Mouse (Mus musculus) kidney, embryonic 15.5 days (tissue): ENCODE measurements around the gene Ralgapa2. TPM values are rescaled to one million over a fixed set of nuclear protein-coding genes. Genes with fewer than 3 reads are reported as not detected.

Experiments
- ATAC-seq: fragments of 200-750 bp; cut with Nextera tagmentation; replicated peaks from 2 replicates; pipeline ENCODE4 v1.8.0; 2017; ENCODE audit warnings: moderate TSS enrichment; ENCODE audit not compliant: low FRiP score
- H3K27ac ChIP-seq: fragments of 300-500 bp; sonication (generic); 2 replicates; pipeline ENCODE4 v1.5.1; 2015; ENCODE audit warnings: mild to moderate bottlenecking, inconsistent platforms
- H3K27me3 ChIP-seq: fragments of 300-500 bp; sonication (generic); 2 replicates; pipeline ENCODE4 v1.6.1; 2015; ENCODE audit warnings: inconsistent platforms
- H3K36me3 ChIP-seq: fragments of 300-500 bp; sonication (generic); 2 replicates; pipeline ENCODE4 v1.6.1; 2015; ENCODE audit warnings: inconsistent platforms
- H3K4me1 ChIP-seq: fragments of 300-500 bp; sonication (generic); 2 replicates; pipeline ENCODE4 v1.6.1; 2015; ENCODE audit warnings: inconsistent platforms
- H3K4me2 ChIP-seq: fragments of 300-500 bp; sonication (generic); 2 replicates; pipeline ENCODE4 v1.6.1; 2015; ENCODE audit warnings: moderate library complexity, mild to moderate bottlenecking, inconsistent platforms
- H3K4me3 ChIP-seq: fragments of 300-500 bp; sonication (generic); replicated peaks from 2 replicates; pipeline ENCODE4 v1.5.1; 2015; ENCODE audit warnings: mild to moderate bottlenecking, inconsistent platforms
- H3K9ac ChIP-seq: fragments of 300-500 bp; sonication (generic); 2 replicates; pipeline ENCODE4 v1.6.1; 2015; ENCODE audit warnings: mild to moderate bottlenecking, inconsistent platforms
- H3K9me3 ChIP-seq: fragments of 300-500 bp; sonication (generic); replicated peaks from 2 replicates; pipeline ENCODE4 v1.6.1; 2016; ENCODE audit warnings: inconsistent platforms
- WGBS: fragments of 180-500 bp; shearing (Covaris S2); methylation state at CpG from one replicate; pipeline ENCODE4 v1.1.7; 2015; ENCODE audit warnings: mixed read lengths; 5-methylcytosine and 5-hydroxymethylcytosine counted together
- polyA plus RNA-seq: library from polyadenylated mRNA; unstranded; fragments of >200 nt; fragmentation: Nextera tagmentation; extraction: Ambion mirVana; gene quantifications from 2 replicates; pipeline ENCODE4 v1.2.1, GENCODE M21; 2015

Gene Ralgapa2
- polyA plus RNA-seq, 1 experiment from 2014 or later, result 6.7 TPM

DNA sequence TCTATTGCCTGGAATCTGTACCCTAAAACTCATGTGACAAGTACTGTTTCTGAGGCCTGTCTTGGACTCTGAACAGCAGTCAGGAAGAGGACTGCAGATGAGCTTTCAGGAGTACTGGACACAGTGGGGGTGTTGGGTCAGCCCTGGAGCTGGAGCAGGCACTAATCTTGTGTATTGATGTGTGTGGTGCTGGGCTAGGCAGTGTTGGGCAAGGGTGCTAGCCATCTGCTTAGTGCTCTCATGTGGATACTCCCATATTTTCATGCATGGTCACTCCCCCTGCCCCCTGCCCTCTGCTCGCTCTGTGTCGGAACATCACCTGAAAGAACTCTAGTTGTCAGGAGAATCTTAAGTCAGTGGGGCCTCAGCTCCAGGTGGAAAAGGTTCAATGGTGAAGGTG, 268.1 kb downstream of the Ralgapa2 start:
- Histone ChIP-seq H3K9ac (no peak overlapping the region), H3K36me3 (no peaks in the 10 kb centered on the region), H3K27ac (no peak overlapping the region), H3K4me3 (no peak overlapping the region), H3K27me3 (no peaks in the 10 kb centered on the region), H3K4me2 (no peak overlapping the region), H3K4me1 (0 out of 2 replicates have a peak, but pooled peaks cover 6% of the 10 kb centered on the region), H3K9me3 (no peaks in the 10 kb centered on the region)
- no peak for ATAC-seq
- WGBS, result 82% methylated on average over 2 of the region's 2 CpGs

DNA sequence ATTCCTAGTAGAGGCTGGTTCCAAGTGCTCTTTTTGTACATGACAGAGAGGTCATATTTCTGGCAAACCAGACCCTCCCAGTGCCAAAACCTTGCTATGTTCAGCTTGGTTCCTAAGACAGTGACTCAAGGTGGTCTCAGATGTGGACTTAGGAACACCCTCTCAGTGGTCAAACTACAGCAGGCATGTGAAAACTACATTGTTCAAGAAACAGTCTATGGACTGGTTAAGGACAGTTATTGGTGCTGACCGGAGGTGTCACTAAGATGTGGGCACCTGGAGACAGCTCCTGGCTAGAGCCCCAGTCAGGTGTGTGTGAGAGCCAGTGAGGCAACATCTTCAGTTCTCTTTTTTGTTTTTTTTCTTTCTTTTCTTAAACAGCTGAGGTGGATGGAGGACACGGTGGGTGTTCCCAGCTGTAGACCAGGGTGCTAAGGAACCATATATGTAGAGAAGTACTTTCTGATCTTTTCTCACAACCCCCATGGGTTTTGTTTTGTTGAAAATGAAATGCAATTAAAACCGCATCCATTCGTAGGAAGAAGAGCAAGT, 272.9 kb downstream of the Ralgapa2 start:
- no peak overlapping the region for H3K9ac ChIP-seq
- no peaks in the 10 kb centered on the region for H3K36me3 ChIP-seq
- no peaks in the 10 kb centered on the region for H3K4me1 ChIP-seq
- H3K27me3 ChIP-seq, result no peaks in the 10 kb centered on the region
- no peak overlapping the region for H3K4me3 ChIP-seq
- no peaks in the 10 kb centered on the region for H3K9me3 ChIP-seq
- WGBS, result 91% methylated on average over 4 of the region's 4 CpGs
- no peak overlapping the region for H3K27ac ChIP-seq
- no peak overlapping the region for H3K4me2 ChIP-seq
- ATAC-seq, result no peak

DNA sequence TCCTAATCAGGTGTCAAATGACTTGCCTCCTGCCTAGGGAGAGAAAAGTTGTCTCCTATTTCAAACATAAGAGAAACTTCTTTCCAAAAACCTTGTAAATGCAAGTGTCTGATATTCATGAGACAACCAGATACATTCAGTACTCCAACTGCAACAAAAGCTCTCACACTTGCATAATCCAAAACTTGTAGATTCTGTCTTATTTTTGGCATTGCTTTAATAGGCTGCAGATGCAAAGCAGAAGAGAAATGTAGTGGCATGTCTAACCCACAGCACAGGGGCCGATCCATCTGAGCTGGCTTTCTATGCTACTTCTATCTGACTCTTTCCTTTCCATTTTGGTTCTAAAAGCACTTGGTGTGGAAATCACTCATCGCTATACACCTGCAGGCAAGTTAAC, 280.7 kb downstream of the Ralgapa2 start:
- no peak overlapping the region for H3K4me2 ChIP-seq
- WGBS, result 92% methylated on average over 2 of the region's 2 CpGs
- no peak for ATAC-seq
- peaks cover 27% of the 10 kb centered on the region for H3K27me3 ChIP-seq
- H3K36me3 ChIP-seq, result no peaks in the 10 kb centered on the region
- H3K4me3 ChIP-seq, result no peak overlapping the region
- no peak overlapping the region for H3K9ac ChIP-seq
- no peaks in the 10 kb centered on the region for H3K4me1 ChIP-seq
- no peaks in the 10 kb centered on the region for H3K9me3 ChIP-seq
- no peak overlapping the region for H3K27ac ChIP-seq

DNA sequence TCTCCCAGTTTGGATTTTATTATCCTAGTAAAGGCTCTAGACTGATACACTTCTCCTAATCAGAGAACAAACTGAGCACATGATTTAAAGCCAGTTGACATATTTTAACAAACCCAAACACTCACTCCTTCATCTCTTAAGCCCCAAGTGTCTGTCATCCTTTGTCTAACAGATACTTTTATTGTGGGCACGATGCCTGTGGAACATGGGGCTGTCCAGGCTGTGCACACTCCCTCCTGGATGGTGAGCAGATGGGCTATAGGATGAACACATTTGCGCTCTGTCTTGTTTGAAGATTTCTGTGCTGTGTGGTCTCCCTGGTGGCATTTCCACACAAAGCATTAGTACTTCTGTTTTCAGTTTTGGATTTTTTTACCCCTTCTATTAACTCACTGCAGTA, 283.7 kb downstream of the Ralgapa2 start:
- no peak overlapping the region for H3K4me2 ChIP-seq
- ATAC-seq, result no peak
- peaks cover 3% of the 10 kb centered on the region for H3K4me1 ChIP-seq
- no peak overlapping the region for H3K4me3 ChIP-seq
- H3K27ac ChIP-seq, result no peak overlapping the region
- WGBS, result 77% methylated on average over 2 of the region's 2 CpGs
- H3K36me3 ChIP-seq, result no peaks in the 10 kb centered on the region
- no peaks in the 10 kb centered on the region for H3K9me3 ChIP-seq
- no peak overlapping the region for H3K9ac ChIP-seq
- peaks cover 58% of the 10 kb centered on the region for H3K27me3 ChIP-seq

DNA sequence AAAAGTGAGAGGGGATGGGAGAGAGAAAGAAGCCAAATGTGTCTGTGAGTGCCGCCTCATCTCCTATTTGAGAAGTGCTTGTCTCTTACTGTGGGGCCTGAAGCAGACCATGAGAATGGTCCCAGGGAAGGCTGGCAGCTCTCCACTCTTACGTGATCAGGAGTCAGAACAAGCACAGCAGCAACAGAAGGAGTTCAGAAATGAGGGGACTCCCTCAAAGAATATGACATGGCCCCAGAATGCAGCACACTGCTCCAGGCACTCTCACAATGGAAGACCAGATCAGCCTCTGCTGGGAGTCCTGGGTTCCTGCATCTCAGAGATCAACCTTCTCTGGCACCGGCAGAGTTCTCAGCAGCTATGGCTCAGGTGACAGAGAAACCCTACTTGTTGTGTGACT, 284.5 kb downstream of the Ralgapa2 start:
- Histone ChIP-seq H3K9ac (no peak overlapping the region), H3K4me2 (no peak overlapping the region), H3K27ac (no peak overlapping the region), H3K4me1 (peaks cover 10% of the 10 kb centered on the region), H3K36me3 (no peaks in the 10 kb centered on the region), H3K27me3 (peaks cover 66% of the 10 kb centered on the region), H3K4me3 (no peak overlapping the region), H3K9me3 (no peaks in the 10 kb centered on the region)
- WGBS, result 52% methylated on average over 3 of the region's 3 CpGs
- no peak for ATAC-seq

DNA sequence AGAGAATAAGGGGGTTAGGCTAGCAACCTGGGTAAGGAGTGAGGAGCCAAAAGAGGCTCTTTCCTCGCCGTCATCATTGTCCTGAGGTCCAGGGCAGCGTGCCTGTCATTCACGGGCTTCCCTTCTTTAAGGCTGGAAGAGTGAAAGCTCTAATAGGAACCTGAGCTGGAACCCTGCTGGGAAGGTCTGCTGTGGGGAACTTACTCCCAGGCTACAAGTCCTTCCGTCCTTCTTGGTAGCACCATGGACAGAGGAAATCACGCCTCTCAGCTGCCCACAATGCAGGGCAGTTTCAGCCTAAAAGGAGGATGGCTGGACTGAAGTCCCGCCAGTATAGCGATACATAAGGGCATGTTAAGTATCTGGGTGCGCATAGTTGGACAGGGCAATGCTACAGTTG, 285.7 kb downstream of the Ralgapa2 start:
- Histone ChIP-seq H3K36me3 (no peaks in the 10 kb centered on the region), H3K9me3 (no peaks in the 10 kb centered on the region), H3K4me1 (peaks cover 22% of the 10 kb centered on the region), H3K4me2 (no peak overlapping the region), H3K27me3 (peaks cover 77% of the 10 kb centered on the region), H3K9ac (no peak overlapping the region), H3K27ac (no peak overlapping the region), H3K4me3 (no peak overlapping the region)
- WGBS, result 5% methylated on average over 9 of the region's 9 CpGs
- peak; percentile 64; the same call in 1 of the 2 replicates for ATAC-seq

DNA sequence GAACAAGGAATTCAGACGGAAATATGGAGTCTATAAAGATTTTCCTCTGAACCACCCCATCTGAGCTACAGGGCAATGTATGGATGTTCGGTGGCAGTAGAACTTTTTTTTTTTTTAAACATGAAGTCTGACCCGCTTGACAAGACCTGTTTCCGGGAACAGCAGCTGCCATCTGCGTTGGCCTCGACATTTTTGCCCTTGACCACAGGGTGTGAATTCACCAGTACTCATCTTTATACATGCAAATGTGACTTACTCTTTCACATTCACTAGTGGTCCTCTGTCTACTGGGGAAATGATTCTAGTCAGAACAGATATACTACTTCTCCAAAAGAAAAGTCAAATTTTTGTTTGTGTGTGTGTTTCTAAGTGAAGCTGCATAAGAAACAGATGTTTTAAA, 286.3 kb downstream of the Ralgapa2 start:
- no peak for ATAC-seq
- Histone ChIP-seq H3K27me3 (peaks cover 84% of the 10 kb centered on the region), H3K9ac (no peak overlapping the region), H3K27ac (no peak overlapping the region), H3K9me3 (no peaks in the 10 kb centered on the region), H3K4me2 (no peak overlapping the region), H3K36me3 (no peaks in the 10 kb centered on the region), H3K4me3 (no peak overlapping the region), H3K4me1 (peaks cover 29% of the 10 kb centered on the region)
- WGBS, result 12% methylated on average over 6 of the region's 6 CpGs

DNA sequence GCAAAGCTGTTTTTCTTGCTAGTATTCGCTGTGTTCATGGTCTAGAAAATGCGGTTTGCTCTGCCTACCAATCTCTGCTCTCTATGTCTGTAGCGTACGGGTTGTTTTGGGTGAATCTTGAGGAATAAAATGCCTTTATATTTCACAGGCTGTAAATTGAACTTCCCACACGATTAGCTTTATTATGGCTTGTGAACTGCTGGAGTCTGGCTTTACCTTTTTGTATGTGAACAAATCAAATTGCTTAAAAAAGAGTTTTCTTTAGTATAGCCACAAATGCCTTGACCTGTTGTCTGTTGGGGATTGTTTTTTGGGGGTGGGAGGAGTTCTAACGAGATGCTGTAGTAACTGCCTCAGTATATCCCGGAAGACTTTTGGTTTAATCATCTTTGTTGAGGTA, 288.0 kb downstream of the Ralgapa2 start:
- no peak for ATAC-seq
- H3K9ac ChIP-seq, result no peak overlapping the region
- H3K4me3 ChIP-seq, result no peak overlapping the region
- no peak overlapping the region for H3K27ac ChIP-seq
- H3K4me1 ChIP-seq, result peaks cover 35% of the 10 kb centered on the region
- 9% methylated on average over 7 of the region's 7 CpGs for WGBS
- H3K36me3 ChIP-seq, result no peaks in the 10 kb centered on the region
- H3K9me3 ChIP-seq, result no peaks in the 10 kb centered on the region
- H3K27me3 ChIP-seq, result peaks cover 98% of the 10 kb centered on the region
- no peak overlapping the region for H3K4me2 ChIP-seq

DNA sequence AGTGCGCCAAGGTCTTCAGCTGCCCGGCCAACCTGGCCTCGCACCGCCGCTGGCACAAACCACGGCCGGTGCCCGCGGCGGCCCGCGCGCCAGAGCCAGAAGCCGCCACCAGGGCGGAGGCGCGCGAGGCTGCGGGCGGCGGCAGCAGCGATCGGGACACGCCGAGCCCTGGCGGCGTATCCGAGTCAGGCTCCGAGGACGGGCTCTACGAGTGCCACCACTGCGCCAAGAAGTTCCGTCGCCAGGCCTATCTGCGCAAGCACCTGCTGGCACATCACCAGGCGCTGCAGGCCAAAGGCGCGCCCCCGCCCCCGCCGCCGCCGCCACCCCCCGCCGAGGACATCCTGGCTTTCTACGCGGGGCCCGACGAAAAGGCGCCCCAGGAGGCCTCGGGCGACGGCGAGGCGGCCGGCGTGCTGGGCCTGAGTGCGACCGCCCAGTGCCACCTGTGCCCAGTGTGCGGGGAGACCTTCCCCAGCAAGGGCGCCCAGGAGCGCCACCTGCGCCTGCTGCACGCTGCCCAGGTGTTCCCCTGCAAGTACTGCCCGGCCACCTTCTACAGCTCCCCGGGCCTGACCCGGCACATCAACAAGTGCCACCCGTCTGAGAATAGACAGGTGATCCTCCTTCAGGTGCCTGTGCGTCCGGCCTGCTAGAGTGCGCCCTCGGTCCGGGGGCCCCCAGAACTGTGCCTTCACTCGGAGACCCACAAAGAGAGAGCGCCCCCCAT, 288.8 kb downstream of the Ralgapa2 start:
- Histone ChIP-seq H3K27ac (no peak overlapping the region), H3K9ac (no peak overlapping the region), H3K9me3 (no peaks in the 10 kb centered on the region), H3K4me2 (peak overlapping the region; percentile 98), H3K27me3 (peaks cover 98% of the 10 kb centered on the region), H3K36me3 (no peaks in the 10 kb centered on the region), H3K4me3 (peak overlapping the region; percentile 55), H3K4me1 (peaks cover 41% of the 10 kb centered on the region)
- ATAC-seq, result 0 out of 2 replicates have a peak, but pooled peaks have one; percentile 9
- WGBS, result 1% methylated on average over 70 of the region's 75 CpGs

DNA sequence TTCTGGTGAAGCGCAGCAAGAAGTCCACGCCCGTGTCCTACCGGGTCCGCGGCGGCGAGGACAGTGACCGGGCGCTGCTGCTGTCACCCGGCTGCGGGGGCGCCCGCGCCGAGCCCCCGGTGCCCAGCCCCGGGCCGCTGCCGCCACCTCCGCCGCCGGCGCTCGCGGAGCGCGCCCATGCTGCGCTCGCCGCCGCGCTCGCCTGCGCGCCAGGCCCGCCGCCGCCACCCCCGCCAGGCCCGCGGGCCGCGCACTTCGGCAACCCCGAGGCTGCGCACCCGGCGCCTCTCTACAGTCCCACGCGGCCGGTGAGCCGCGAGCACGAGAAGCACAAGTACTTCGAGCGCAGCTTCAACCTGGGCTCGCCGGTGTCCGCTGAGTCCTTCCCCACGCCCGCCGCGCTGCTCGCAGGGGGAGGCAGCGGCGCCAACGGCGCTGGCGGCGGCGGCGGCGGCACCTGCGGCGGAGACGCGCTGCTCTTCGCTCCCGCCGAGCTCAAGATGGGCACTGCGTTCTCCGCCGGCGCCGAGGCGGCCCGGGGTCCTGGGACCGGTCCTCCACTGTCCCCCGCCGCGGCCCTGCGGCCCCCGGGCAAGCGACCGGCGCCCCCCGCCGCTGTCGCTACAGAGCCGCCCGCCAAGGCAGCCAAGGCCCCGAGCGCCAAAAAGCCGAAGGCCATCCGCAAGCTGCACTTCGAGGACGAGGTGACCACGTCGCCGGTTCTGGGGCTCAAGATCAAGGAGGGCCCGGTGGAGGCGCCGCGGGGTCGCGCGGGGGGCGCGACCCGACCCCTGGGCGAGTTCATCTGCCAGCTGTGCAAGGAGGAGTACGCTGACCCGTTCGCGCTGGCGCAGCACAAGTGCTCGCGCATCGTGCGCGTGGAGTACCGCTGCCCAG, 289.6 kb downstream of the Ralgapa2 start:
- H3K27me3 ChIP-seq, result peaks cover 98% of the 10 kb centered on the region
- H3K9me3 ChIP-seq, result no peaks in the 10 kb centered on the region
- H3K27ac ChIP-seq, result no peak overlapping the region
- H3K4me3 ChIP-seq, result peak overlapping the region; percentile 55
- peak; percentile 13; the same call in 1 of the 2 replicates for ATAC-seq
- under 1% methylated on average over 119 of the region's 133 CpGs for WGBS
- H3K4me2 ChIP-seq, result peak overlapping the region; percentile 98
- H3K9ac ChIP-seq, result peak overlapping the region; percentile 31; the same call in 1 of the 2 replicates
- H3K36me3 ChIP-seq, result no peaks in the 10 kb centered on the region
- peaks cover 49% of the 10 kb centered on the region for H3K4me1 ChIP-seq

DNA sequence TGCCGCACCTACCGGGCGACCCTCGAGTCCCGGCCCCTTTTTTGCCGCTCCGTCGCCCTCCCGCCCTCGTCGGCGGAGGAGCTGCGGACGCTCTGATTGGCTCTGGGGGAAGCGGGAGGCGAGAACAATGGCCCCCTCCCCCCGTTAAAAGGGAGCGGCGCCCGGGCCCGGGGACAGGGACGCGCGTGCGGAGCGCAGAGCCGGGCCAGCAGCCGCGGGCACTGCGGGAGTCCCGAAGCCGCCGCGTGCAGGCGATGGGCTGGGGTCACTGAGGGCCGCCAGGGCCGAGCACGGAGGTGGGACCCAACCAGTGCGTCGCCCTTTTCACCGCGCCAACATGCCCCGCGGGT, 290.2 kb downstream of the Ralgapa2 start:
- Histone ChIP-seq H3K27ac (no peak overlapping the region), H3K4me1 (peaks cover 54% of the 10 kb centered on the region), H3K4me2 (peak overlapping the region; percentile 98), H3K4me3 (peak overlapping the region; percentile 55), H3K9me3 (no peaks in the 10 kb centered on the region), H3K9ac (no peak overlapping the region), H3K27me3 (peaks cover 96% of the 10 kb centered on the region), H3K36me3 (no peaks in the 10 kb centered on the region)
- 0% methylated on average over 32 of the region's 44 CpGs for whole genome bisulfite sequencing
- peak; percentile 44 for ATAC-seq
